9 mouse cellular contexts compared by ENCODE assay signal in the genomic region with DNA sequence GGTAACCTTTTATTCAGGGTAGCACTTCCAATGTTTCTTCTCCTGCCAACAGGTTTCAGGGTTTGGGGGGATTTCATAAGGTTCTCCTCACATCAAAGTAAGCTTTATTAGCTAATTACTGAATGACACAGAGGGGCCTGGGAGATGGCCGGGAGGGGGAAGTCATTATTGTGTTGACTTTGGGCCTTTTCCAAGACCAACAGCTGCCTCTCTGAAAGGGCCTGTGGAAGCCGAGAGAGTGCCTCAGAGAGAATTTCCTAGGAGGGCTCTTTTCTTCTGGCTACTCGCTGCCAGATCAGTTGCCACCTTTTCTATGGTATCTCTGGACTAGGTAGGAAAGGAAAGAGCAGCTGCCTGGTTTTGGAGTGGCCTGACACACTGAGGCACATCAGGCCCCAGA. TPM values are rescaled to one million over a fixed set of nuclear protein-coding genes. Genes with fewer than 3 reads are reported as not detected.
DNase-seq lines count a peak whose midpoint lies in the region; ATAC-seq and TF ChIP-seq lines count a peak whose summit lies in the region.
"Had no signal": no experiment of that assay in that cellular context is flagged by ENCODE, and none has a peak within 500 bp of the region (broad histone marks: within the 10 kb centered on the region; RNA-seq: fewer than 3 reads in every experiment).

No protein-coding gene starts in this region.

- peaks cover 6% of the 10 kb centered on the region for H3K4me1 ChIP-seq in testis, adult 2 months (ENCODE audit: control insufficient read depth, insufficient read depth, low read length)
- H3K4me1 ChIP-seq in heart, embryonic 12.5 days (replicated peaks) = peaks cover 19% of the 10 kb centered on the region
- H3K4me1 ChIP-seq in limb, embryonic 15.5 days = peaks cover 12% of the 10 kb centered on the region

- no peak for DNase-seq in testis, postnatal 10 days (ENCODE audit: low spot score)
- no peak for DNase-seq in layer of hippocampus, postnatal 14 days (ENCODE audit: low spot score in 2 of 2)
- no peak for DNase-seq in ovary, adult 18-20 months (ENCODE audit: low spot score)
- DNase-seq: liver, embryonic 13.5 days had no signal

- 23% methylated on average over 3 of the region's 3 CpGs for WGBS in heart, embryonic 12.5 days
- WGBS in limb, embryonic 15.5 days = 21% methylated on average over 3 of the region's 3 CpGs

- H3K9ac ChIP-seq in heart, embryonic 12.5 days = no peak overlapping the region; the same call in 1 of the 2 replicates
- no peak overlapping the region for H3K9ac ChIP-seq in limb, embryonic 15.5 days
- H3K9ac ChIP-seq: liver, embryonic 13.5 days had no signal

- H3K27me3 ChIP-seq in testis, adult 2 months (ENCODE audit: control insufficient read depth, insufficient read depth, low read length) = no peaks in the 10 kb centered on the region
- H3K27me3 ChIP-seq in heart, embryonic 12.5 days (replicated peaks) = peaks cover 11% of the 10 kb centered on the region
- peaks cover 13% of the 10 kb centered on the region; the same call in 1 of the 2 replicates for H3K27me3 ChIP-seq in limb, embryonic 15.5 days

- no peaks in the 10 kb centered on the region for H3K36me3 ChIP-seq in testis, adult 2 months (ENCODE audit: control insufficient read depth, insufficient read depth, low read length)
- no peaks in the 10 kb centered on the region for H3K36me3 ChIP-seq in heart, embryonic 12.5 days
- H3K36me3 ChIP-seq in limb, embryonic 15.5 days = no peaks in the 10 kb centered on the region
- H3K36me3 ChIP-seq: liver, embryonic 13.5 days had no signal

- H3K27ac ChIP-seq in testis, adult 2 months (ENCODE audit: control insufficient read depth, insufficient read depth, low read depth, low read length) = no peak overlapping the region
- no peak overlapping the region for H3K27ac ChIP-seq in heart, embryonic 12.5 days (ENCODE audit: poor library complexity, severe bottlenecking)
- no peak overlapping the region for H3K27ac ChIP-seq in limb, embryonic 15.5 days
- H3K27ac ChIP-seq: heart, adult 2 months; liver, embryonic 13.5 days had no signal

- H3K9me3 ChIP-seq in heart, embryonic 12.5 days (replicated peaks) = no peaks in the 10 kb centered on the region
- H3K9me3 ChIP-seq in limb, embryonic 15.5 days = no peaks in the 10 kb centered on the region
- H3K9me3 ChIP-seq: liver, embryonic 13.5 days had no signal

- no peak for ATAC-seq in heart, embryonic 12.5 days (ENCODE audit: insufficient number of reproducible peaks, low FRiP score)
- no peak for ATAC-seq in limb, embryonic 15.5 days (ENCODE audit: insufficient number of reproducible peaks, low FRiP score, low TSS enrichment, low read depth)
- no peak for ATAC-seq in frontal cortex, adult (ENCODE audit: low TSS enrichment)

- H3K4me2 ChIP-seq in heart, embryonic 12.5 days = peak overlapping the region; percentile 53
- H3K4me2 ChIP-seq in limb, embryonic 15.5 days = 0 out of 2 replicates have a peak overlapping the region, but pooled peaks have one; percentile 32
- H3K4me2 ChIP-seq: liver, embryonic 13.5 days had no signal

- no peak for TF ChIP-seq CTCF in testis, adult 2 months (IDR thresholded peaks at IDR 0.05; ENCODE audit: control insufficient read depth, insufficient read depth, insufficient replicate concordance, low read depth, low read length)

- TF ChIP-seq POLR2A in testis, adult 2 months (IDR thresholded peaks at IDR 0.05; ENCODE audit: control insufficient read depth, low read depth, low read length) = no peak

- H3K4me3 ChIP-seq in testis, adult 2 months (ENCODE audit: control insufficient read depth, low read depth, low read length) = peak overlapping the region; percentile 26
- H3K4me3 ChIP-seq in heart, embryonic 12.5 days = no peak overlapping the region
- no peak overlapping the region for H3K4me3 ChIP-seq in limb, embryonic 15.5 days
- H3K4me3 ChIP-seq: heart, adult 2 months; liver, embryonic 13.5 days had no signal

RNA-seq across cellular contexts. Expression of a gene that starts 6.5 kb away (rescaled TPM):
- 2.2 and 2.8 TPM in 2 replicates for polyA plus RNA-seq in testis, adult 2 months (2012; rRNA removed)
- polyA plus RNA-seq in heart, embryonic 12.5 days (2016; fragmentation: Nextera tagmentation; extraction: Ambion mirVana) = 1.9 and 2.1 TPM in 2 replicates
- 11.9 and 13.5 TPM in 2 replicates for polyA plus RNA-seq in limb, embryonic 15.5 days (2015; fragmentation: Nextera tagmentation; extraction: Ambion mirVana)
- 100 to 1,000 TPM; 109 to 113 TPM for total RNA-seq in layer of hippocampus, postnatal 14 days (2021)
